Mouse (Mus musculus): ENCODE measurements around the gene H60c.
"Not testable (repeated sequence)": the region's sequence is repeated elsewhere in the genome, so short reads cannot be mapped to it uniquely, and the experiment has no call there.

Gene H60c

GRCm38 (mm10) chr10:3267671-3268070 lies at the start of gene H60c:
TSS of gene H60c (minus strand) at chr10:3267771.
- DNase-seq (ENCODE audit: low read depth, low spot score), result no peak

GRCm38 (mm10) chr10:3308821-3309206 lies 41.2 kb upstream of the H60c start:
- DNase-seq (ENCODE audit: low read depth, low spot score), result no peak

DNA sequence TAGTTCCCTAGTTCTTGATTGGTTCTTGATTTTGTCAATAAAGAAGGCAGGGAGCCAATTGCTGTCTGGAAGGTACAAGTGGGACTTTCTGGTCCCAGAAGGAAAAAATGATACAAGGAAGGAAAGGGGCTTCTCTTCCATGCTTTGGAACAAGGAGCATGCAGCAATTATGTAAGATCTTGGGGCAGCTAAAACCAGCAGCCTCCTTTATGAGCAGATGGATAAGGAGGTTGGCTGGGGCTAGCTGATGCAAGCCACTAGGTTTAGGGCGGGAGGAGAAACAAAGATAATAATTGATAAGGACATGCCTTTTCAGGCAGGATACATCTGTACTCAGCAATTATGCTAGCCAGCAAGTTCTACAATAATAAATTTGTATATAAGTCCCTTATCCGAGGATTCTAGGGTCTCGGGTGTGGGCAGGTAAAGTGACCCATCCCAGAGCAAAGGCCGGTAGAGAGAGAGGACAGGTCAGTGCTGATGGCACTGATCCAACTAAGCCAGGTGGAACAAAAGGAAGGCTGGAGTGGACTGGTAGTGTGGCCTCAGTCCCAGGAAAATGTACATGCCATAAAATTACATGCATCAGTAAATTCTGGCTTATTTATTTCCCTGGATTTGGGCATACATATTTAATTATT lies 40.7 kb upstream of the H60c start:
- no peak for DNase-seq (ENCODE audit: low read depth, low spot score)

- no peak for DNase-seq (ENCODE audit: low read depth, low spot score)
These were observed 40.2 kb upstream of the H60c start for GRCm38 (mm10) chr10:3307752-3308151.

DNA sequence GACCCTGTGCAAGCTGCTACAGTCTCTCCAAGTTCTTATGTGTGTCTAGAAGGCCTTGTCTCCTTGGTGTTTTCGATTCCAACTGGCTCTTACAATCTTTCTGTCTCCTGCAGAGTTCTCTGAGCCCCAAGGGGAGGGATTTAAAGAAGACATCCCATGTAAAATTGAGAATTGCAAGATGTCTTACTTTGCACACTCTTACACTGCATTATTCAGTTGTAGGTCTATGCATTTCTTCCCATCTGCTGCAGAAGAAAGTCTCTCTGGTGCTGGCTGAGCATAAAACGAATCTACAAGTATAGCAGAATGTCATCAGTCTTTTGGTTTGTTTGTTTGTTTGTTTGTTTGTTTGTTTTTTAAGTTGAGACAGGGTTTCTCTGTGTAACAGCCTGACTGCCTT lies 26.4 kb upstream of the H60c start:
- no peak for DNase-seq (ENCODE audit: low read depth, low spot score)

GRCm38 (mm10) chr10:3281047-3281446 lies 13.5 kb upstream of the H60c start:
- no peak for DNase-seq (ENCODE audit: low read depth, low spot score)

DNA sequence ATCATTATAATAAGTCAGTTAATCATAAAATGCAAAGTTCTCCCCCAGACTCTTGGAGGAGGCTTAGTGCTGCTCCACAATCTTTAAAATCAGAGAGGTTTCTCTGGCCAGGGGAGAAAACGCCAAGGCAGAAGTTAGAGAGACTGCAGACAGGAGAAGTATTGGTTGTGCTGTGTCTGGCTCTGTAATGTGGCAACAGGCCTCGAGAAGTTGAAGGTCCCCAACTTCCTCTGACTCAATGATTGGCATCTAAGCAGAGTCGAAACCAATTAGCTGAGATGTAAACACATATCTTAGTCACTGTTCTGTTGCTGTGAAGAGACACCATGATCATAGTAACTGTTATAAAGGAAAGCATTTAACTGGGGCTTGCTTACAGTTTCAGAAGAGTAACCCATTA lies 6.5 kb upstream of the H60c start:
- DNase-seq (ENCODE audit: low read depth, low spot score), result no peak

- no peak for DNase-seq (ENCODE audit: low read depth, low spot score)
These were observed 3.5 kb upstream of the H60c start for GRCm38 (mm10) chr10:3271036-3271435.

- DNase-seq (ENCODE audit: low read depth, low spot score), result no peak
These were observed 842 bp downstream of the H60c start for GRCm38 (mm10) chr10:3266729-3267128.

DNA sequence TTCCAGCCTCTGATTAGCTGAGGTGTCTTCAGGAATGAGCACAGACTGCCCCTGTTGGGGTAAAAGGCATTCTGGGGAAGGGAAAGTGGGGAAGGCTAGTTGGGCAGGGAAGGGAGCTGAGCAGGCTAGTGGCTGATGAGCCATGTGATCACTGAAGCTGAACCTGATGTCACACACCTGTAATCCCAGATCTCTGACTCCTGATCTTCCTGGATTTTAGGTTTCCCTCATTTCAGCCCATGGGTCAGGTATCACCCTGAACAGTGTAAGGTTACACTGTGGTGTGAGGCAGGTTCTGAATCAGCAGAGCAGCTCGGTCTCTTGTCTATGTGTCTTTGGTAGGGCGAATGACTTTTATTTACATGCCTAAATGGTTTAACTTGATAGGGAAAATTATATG lies 4.8 kb downstream of the H60c start:
- DNase-seq (ENCODE audit: low read depth, low spot score), result no peak

DNA sequence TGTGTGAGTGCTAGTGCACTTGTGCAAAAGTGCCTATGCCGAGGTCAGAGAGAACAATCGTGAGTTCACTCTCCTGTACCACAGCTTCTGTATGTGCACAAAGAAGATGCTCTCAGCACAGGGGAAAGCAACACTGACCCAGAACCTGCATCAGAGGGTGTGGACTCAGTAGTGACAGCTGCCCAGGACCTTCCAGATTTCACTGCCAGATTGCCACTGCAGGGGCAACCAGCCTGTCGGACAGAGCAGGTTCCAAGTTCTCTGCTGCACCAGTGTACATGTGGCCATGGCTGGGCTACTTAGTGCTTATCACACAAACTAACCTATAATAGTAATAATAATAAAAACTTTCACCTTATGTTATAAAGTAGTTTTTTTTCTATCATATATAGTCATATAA lies 10.2 kb downstream of the H60c start:
- no peak for DNase-seq (ENCODE audit: low read depth, low spot score)

DNA sequence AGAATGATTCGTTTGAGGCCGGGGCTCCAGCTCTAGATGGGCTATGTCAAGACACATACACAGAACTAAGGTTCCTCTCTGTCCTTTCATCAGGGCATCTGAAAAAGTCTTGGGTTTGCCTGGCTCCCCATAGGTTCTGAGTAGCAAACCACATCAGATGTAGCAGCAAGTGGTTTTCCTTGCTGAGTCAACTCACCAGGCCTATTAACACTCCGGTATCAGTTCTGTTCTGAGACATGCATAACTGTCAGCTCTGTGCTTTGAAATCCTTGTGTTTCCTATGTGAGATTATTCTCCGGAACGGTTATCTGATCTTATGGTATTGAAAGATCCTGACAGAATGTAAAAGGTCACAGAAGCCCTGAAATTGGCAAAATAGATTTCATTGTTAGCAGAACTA lies 29.1 kb downstream of the H60c start:
- not testable (repeated sequence) for DNase-seq (ENCODE audit: low read depth, low spot score)

- DNase-seq (ENCODE audit: low read depth, low spot score), result peak; percentile 57
These were observed 30.8 kb downstream of the H60c start for GRCm38 (mm10) chr10:3236638-3237270.

- DNase-seq (ENCODE audit: low read depth, low spot score), result no peak
These were observed 39.0 kb downstream of the H60c start for GRCm38 (mm10) chr10:3228447-3229195.

All from ZHBTc4 (cell line).